Mouse (Mus musculus) intestine, postnatal 0 days (tissue): ENCODE measurements around the gene Olfr1263. TPM values are rescaled to one million over a fixed set of nuclear protein-coding genes. Genes with fewer than 3 reads are reported as not detected.

Source experiments
- ATAC-seq: fragments of 200-750 bp; cut with Nextera tagmentation; 2 replicates; pipeline ENCODE4 v1.8.0; 2017; ENCODE audit warnings: mild to moderate bottlenecking, moderate TSS enrichment, moderate library complexity
- H3K27ac ChIP-seq: fragments of 300-500 bp; sonication (generic); 2 replicates; pipeline ENCODE4 v1.5.1; 2014; ENCODE audit warnings: mild to moderate bottlenecking, low read depth, low read length, moderate library complexity
- H3K27me3 ChIP-seq: fragments of 300-500 bp; sonication (generic); replicated peaks from 2 replicates; pipeline ENCODE4 v1.6.1; 2014; ENCODE audit warnings: low read length, mixed read lengths; ENCODE audit not compliant: control insufficient read depth, insufficient read depth
- H3K36me3 ChIP-seq: fragments of 300-500 bp; sonication (generic); 2 replicates; pipeline ENCODE4 v1.6.1; 2014; ENCODE audit warnings: mild to moderate bottlenecking, moderate library complexity; ENCODE audit not compliant: control insufficient read depth, insufficient read depth
- H3K4me1 ChIP-seq: fragments of 300-500 bp; sonication (generic); replicated peaks from 2 replicates; pipeline ENCODE4 v1.6.1; 2014; ENCODE audit warnings: antibody characterized with exemption, low read length, mixed read lengths; ENCODE audit not compliant: control insufficient read depth, insufficient read depth
- H3K4me2 ChIP-seq: fragments of 300-500 bp; sonication (generic); replicated peaks from 2 replicates; pipeline ENCODE4 v1.6.1; 2014; ENCODE audit warnings: low read depth, mild to moderate bottlenecking, moderate library complexity
- H3K4me3 ChIP-seq: fragments of 300-500 bp; sonication (generic); 2 replicates; pipeline ENCODE4 v1.5.1; 2014; ENCODE audit warnings: low read depth, low read length
- H3K9ac ChIP-seq: fragments of 300-500 bp; sonication (generic); 2 replicates; pipeline ENCODE4 v1.6.1; 2014; ENCODE audit warnings: mild to moderate bottlenecking, low read depth, low read length
- H3K9me3 ChIP-seq: fragments of 300-500 bp; sonication (generic); 2 replicates; pipeline ENCODE4 v1.6.1; 2016; ENCODE audit warnings: mixed run types; ENCODE audit not compliant: control insufficient read depth
- CTCF ChIP-seq: sonication (generic); IDR thresholded peaks from 2 replicates; pipeline ENCODE4 v1.5.1; 2016; ENCODE audit warnings: low read depth, mild to moderate bottlenecking, control low read depth, antibody characterized with exemption, moderate library complexity
- polyA plus RNA-seq: library from polyadenylated mRNA; unstranded; fragments of >200 nt; fragmentation: Nextera tagmentation; extraction: Ambion mirVana; gene quantifications from 2 replicates; pipeline ENCODE4 v1.2.1, GENCODE M21; 2015

The Olfr1263 gene
- polyA plus RNA-seq, 1 experiment from 2014 or later = not detected

GRCm38 (mm10) chr2:90063494-90063893 is 51.6 kb downstream of the Olfr1263 start, which contains the start of gene Olfr140:
Gene Olfr140, minus strand, starts transcription at chr2:90063594.
- Histone ChIP-seq H3K9ac (no peak within 1 kb of the TSS), H3K4me3 (no peak within 1 kb of the TSS), H3K27me3 (no peaks in the 10 kb centered on the region), H3K4me2 (no peak within 1 kb of the TSS), H3K36me3 (no peaks in the 10 kb centered on the region), H3K27ac (no peak within 1 kb of the TSS), H3K4me1 (no peaks in the 10 kb centered on the region), H3K9me3 (no peaks in the 10 kb centered on the region)
- no peak for ATAC-seq
- no peak for TF ChIP-seq CTCF

Other genes with a start within 250 kb of the Olfr1263 start
- gene Olfr1254, start 218.5 kb upstream of the Olfr1263 start, polyA plus RNA-seq = not detected in 2 replicates
- gene Olfr1255, start 200.1 kb upstream of the Olfr1263 start, polyA plus RNA-seq = not detected in 2 replicates
- not detected in 2 replicates for gene Olfr1256, start 170.6 kb upstream of the Olfr1263 start, polyA plus RNA-seq
- gene Olfr48, start 163.9 kb upstream of the Olfr1263 start, polyA plus RNA-seq = not detected in 2 replicates
- not detected in 2 replicates for gene Olfr1257, start 133.7 kb upstream of the Olfr1263 start, polyA plus RNA-seq
- gene Olfr1258, start 84.8 kb upstream of the Olfr1263 start, polyA plus RNA-seq = 0.04 and 0.05 TPM in 2 replicates
- gene Olfr1259, start 63.5 kb upstream of the Olfr1263 start, polyA plus RNA-seq = not detected in 2 replicates
- not detected in 2 replicates for gene Olfr1260, start 37.8 kb upstream of the Olfr1263 start, polyA plus RNA-seq
- gene Olfr1261, start 20.9 kb upstream of the Olfr1263 start, polyA plus RNA-seq = not detected in 2 replicates
- gene Olfr1262, start 12.0 kb upstream of the Olfr1263 start, polyA plus RNA-seq = not detected in 2 replicates
- gene Olfr1264, start 13.4 kb downstream of the Olfr1263 start, polyA plus RNA-seq = not detected in 2 replicates
- not detected in 2 replicates for gene Olfr1265, start 23.2 kb downstream of the Olfr1263 start, polyA plus RNA-seq
- not detected in 2 replicates for gene Olfr140, start 51.5 kb downstream of the Olfr1263 start, polyA plus RNA-seq
- not detected in 2 replicates for gene Olfr1269, start 109.3 kb downstream of the Olfr1263 start, polyA plus RNA-seq
- not detected in 2 replicates for gene Olfr32, start 130.2 kb downstream of the Olfr1263 start, polyA plus RNA-seq
- not detected in 2 replicates for gene Olfr1270, start 141.0 kb downstream of the Olfr1263 start, polyA plus RNA-seq
- gene Olfr1506, start 212.4 kb downstream of the Olfr1263 start, polyA plus RNA-seq = not detected in 2 replicates
- gene Olfr142, start 245.5 kb downstream of the Olfr1263 start, polyA plus RNA-seq = not detected in 2 replicates